Mouse (Mus musculus) megakaryocyte, embryonic 14.5 days (primary cell): ENCODE data around the gene Dpp6.

ENCODE experiments used
- FLI1 ChIP-seq: IDR thresholded peaks from 2 replicates; pipeline ENCODE4 v1.6.1; 2012; ENCODE audit warnings: low read length, inconsistent platforms, mixed read lengths
- GATA1 ChIP-seq: IDR thresholded peaks from 3 replicates; pipeline ENCODE4 v1.6.1; 2012; ENCODE audit warnings: mixed read lengths, low read length, inconsistent platforms, borderline replicate concordance

GRCm38 (mm10) chr5:27518716-27519115, 701.7 kb downstream of the Dpp6 start:
- no peak for TF ChIP-seq GATA1
- TF ChIP-seq FLI1: no peak
